Mouse (Mus musculus): ENCODE measurements around the gene Pcnx3. TPM values are rescaled to one million over a fixed set of nuclear protein-coding genes. Genes with fewer than 3 reads are reported as not detected.
A peak's percentile ranks its signal among the peaks of the same experiment; 100 is the strongest.

The Pcnx3 gene
- polyA plus RNA-seq, 1 experiment = 54.9 TPM

- H3K4me1 ChIP-seq (ENCODE audit: control insufficient read depth, insufficient read depth, low read length) = peaks cover 27% of the 10 kb centered on the region
- TF ChIP-seq CTCF (IDR thresholded peaks at IDR 0.05; ENCODE audit: low read depth, low read length) = no peak; the same call in 1 of the 2 replicates
- TF ChIP-seq POLR2A (IDR thresholded peaks at IDR 0.05; ENCODE audit: borderline replicate concordance, low read depth, low read length) = no peak
- peak within 1 kb of the TSS; percentile 97 for H3K27ac ChIP-seq (ENCODE audit: insufficient read depth, low read depth, low read length)
- H3K4me3 ChIP-seq (ENCODE audit: insufficient read depth, low read length) = peak within 1 kb of the TSS; percentile 86
Measured at GRCm38 (mm10) chr19:5725767-5726515, 37.2 kb upstream of the Pcnx3 start, which contains the start of gene Ehbp1l1. Gene Ehbp1l1 (minus strand): TSS chr19:5726317.

- Histone ChIP-seq H3K27ac (ENCODE audit: insufficient read depth, low read depth, low read length) (peak overlapping the region; percentile 97), H3K4me1 (ENCODE audit: control insufficient read depth, insufficient read depth, low read length) (peaks cover 27% of the 10 kb centered on the region), H3K4me3 (ENCODE audit: insufficient read depth, low read length) (peak overlapping the region; percentile 86)
- TF ChIP-seq CTCF (IDR thresholded peaks at IDR 0.05; ENCODE audit: low read depth, low read length) = no peak
- TF ChIP-seq POLR2A (IDR thresholded peaks at IDR 0.05; ENCODE audit: borderline replicate concordance, low read depth, low read length) = no peak
Measured at GRCm38 (mm10) chr19:5725029-5725707, 36.5 kb upstream of the Pcnx3 start.

GRCm38 (mm10) chr19:5724549-5724941, 35.8 kb upstream of the Pcnx3 start:
- H3K27ac ChIP-seq (ENCODE audit: insufficient read depth, low read depth, low read length) = peak overlapping the region; percentile 97
- peaks cover 23% of the 10 kb centered on the region for H3K4me1 ChIP-seq (ENCODE audit: control insufficient read depth, insufficient read depth, low read length)
- peak overlapping the region; percentile 86 for H3K4me3 ChIP-seq (ENCODE audit: insufficient read depth, low read length)
- TF ChIP-seq POLR2A (IDR thresholded peaks at IDR 0.05; ENCODE audit: borderline replicate concordance, low read depth, low read length) = 0 out of 2 replicates have a peak, but pooled peaks have one; percentile 27
- no peak for TF ChIP-seq CTCF (IDR thresholded peaks at IDR 0.05; ENCODE audit: low read depth, low read length)

- TF ChIP-seq POLR2A (IDR thresholded peaks at IDR 0.05; ENCODE audit: borderline replicate concordance, low read depth, low read length) (no peak), CTCF (IDR thresholded peaks at IDR 0.05; ENCODE audit: low read depth, low read length) (no peak)
- Histone ChIP-seq H3K4me1 (ENCODE audit: control insufficient read depth, insufficient read depth, low read length) (peaks cover 23% of the 10 kb centered on the region), H3K27ac (ENCODE audit: insufficient read depth, low read depth, low read length) (peak overlapping the region; percentile 85), H3K4me3 (ENCODE audit: insufficient read depth, low read length) (peak overlapping the region; percentile 58)
Measured at GRCm38 (mm10) chr19:5723934-5724548, 35.3 kb upstream of the Pcnx3 start.

GRCm38 (mm10) chr19:5722848-5723425, 34.2 kb upstream of the Pcnx3 start:
- peak overlapping the region; percentile 85 for H3K27ac ChIP-seq (ENCODE audit: insufficient read depth, low read depth, low read length)
- peak overlapping the region; percentile 58 for H3K4me3 ChIP-seq (ENCODE audit: insufficient read depth, low read length)
- H3K4me1 ChIP-seq (ENCODE audit: control insufficient read depth, insufficient read depth, low read length) = peaks cover 23% of the 10 kb centered on the region
- TF ChIP-seq POLR2A (IDR thresholded peaks at IDR 0.05; ENCODE audit: borderline replicate concordance, low read depth, low read length) (no peak), CTCF (IDR thresholded peaks at IDR 0.05; ENCODE audit: low read depth, low read length) (no peak)

- Histone ChIP-seq H3K27ac (ENCODE audit: insufficient read depth, low read depth, low read length) (no peak overlapping the region), H3K4me1 (ENCODE audit: control insufficient read depth, insufficient read depth, low read length) (peaks cover 16% of the 10 kb centered on the region), H3K4me3 (ENCODE audit: insufficient read depth, low read length) (no peak overlapping the region)
- no peak for TF ChIP-seq POLR2A (IDR thresholded peaks at IDR 0.05; ENCODE audit: borderline replicate concordance, low read depth, low read length)
- TF ChIP-seq CTCF (IDR thresholded peaks at IDR 0.05; ENCODE audit: low read depth, low read length) = no peak
Measured at GRCm38 (mm10) chr19:5721233-5721632, 32.5 kb upstream of the Pcnx3 start.

GRCm38 (mm10) chr19:5716955-5717354, 28.2 kb upstream of the Pcnx3 start:
- TF ChIP-seq CTCF (IDR thresholded peaks at IDR 0.05; ENCODE audit: low read depth, low read length) (no peak), POLR2A (IDR thresholded peaks at IDR 0.05; ENCODE audit: borderline replicate concordance, low read depth, low read length) (no peak)
- Histone ChIP-seq H3K4me1 (ENCODE audit: control insufficient read depth, insufficient read depth, low read length) (peaks cover 21% of the 10 kb centered on the region), H3K27ac (ENCODE audit: insufficient read depth, low read depth, low read length) (no peak overlapping the region), H3K4me3 (ENCODE audit: insufficient read depth, low read length) (no peak overlapping the region)

GRCm38 (mm10) chr19:5715793-5716688, 27.3 kb upstream of the Pcnx3 start:
- peaks cover 28% of the 10 kb centered on the region for H3K4me1 ChIP-seq (ENCODE audit: control insufficient read depth, insufficient read depth, low read length)
- H3K27ac ChIP-seq (ENCODE audit: insufficient read depth, low read depth, low read length) = no peak overlapping the region
- no peak for TF ChIP-seq CTCF (IDR thresholded peaks at IDR 0.05; ENCODE audit: low read depth, low read length)
- TF ChIP-seq POLR2A (IDR thresholded peaks at IDR 0.05; ENCODE audit: borderline replicate concordance, low read depth, low read length) = no peak

GRCm38 (mm10) chr19:5713730-5714129, 25.0 kb upstream of the Pcnx3 start:
- peak overlapping the region; percentile 65 for H3K27ac ChIP-seq (ENCODE audit: insufficient read depth, low read depth, low read length)
- TF ChIP-seq POLR2A (IDR thresholded peaks at IDR 0.05; ENCODE audit: borderline replicate concordance, low read depth, low read length) = no peak
- no peak for TF ChIP-seq CTCF (IDR thresholded peaks at IDR 0.05; ENCODE audit: low read depth, low read length)
- H3K4me1 ChIP-seq (ENCODE audit: control insufficient read depth, insufficient read depth, low read length) = peaks cover 33% of the 10 kb centered on the region
- H3K4me3 ChIP-seq (ENCODE audit: insufficient read depth, low read length) = peak overlapping the region; percentile 26

More at GRCm38 (mm10) chr19:5715793-5716688, 27.3 kb upstream of the Pcnx3 start:
- no peak overlapping the region for H3K4me3 ChIP-seq (ENCODE audit: insufficient read depth, low read length)

All from bone marrow macrophage, adult 2 months (primary cell).